Mouse (Mus musculus): ENCODE measurements at regions not wholly inside any gene's neighbourhood (a gene's known extent, or its start where the extent isn't known, plus 50 kb on each side); places are given as distances from the start of the nearest gene placed in this dataset.

DNA sequence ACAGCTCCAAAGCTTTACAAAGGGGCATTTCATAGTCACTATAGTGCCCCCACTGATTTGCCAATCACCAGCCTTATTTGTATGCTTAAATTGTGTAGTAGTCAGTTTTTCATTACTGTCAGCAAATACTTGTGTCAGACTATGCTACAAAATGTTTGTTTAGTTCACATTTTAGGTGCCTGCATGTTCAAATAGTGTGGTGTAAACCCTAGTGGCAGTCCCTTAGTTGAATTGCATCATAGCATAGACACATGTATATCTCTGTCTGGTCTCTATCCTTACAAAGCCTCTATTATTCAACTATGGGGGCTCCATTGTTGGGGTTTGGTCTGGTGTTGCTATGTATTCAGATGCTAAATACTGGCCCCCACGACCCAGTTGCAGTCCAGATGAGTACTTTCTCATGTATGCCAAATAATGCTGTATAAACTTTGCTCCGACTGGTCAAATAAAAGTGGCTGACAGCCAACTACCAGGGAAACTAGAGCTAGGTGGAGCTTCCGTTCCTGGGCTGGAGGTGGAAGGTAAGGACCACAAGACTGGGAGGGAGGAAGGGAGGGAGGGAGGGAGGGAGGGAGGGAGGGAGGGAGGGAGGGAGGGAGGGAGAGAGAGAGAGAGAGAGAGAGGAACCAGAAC lies 109.0 kb upstream of the C1qtnf3 start:
- H3K27ac ChIP-seq = no peak overlapping the region
- no peaks in the 10 kb centered on the region for H3K4me1 ChIP-seq (replicated peaks)
- no peaks in the 10 kb centered on the region for H3K9me3 ChIP-seq (replicated peaks)
- no peak overlapping the region for H3K9ac ChIP-seq
- no peaks in the 10 kb centered on the region for H3K36me3 ChIP-seq
- no peak overlapping the region for H3K4me2 ChIP-seq
- DNase-seq = no peak
- no peaks in the 10 kb centered on the region for H3K27me3 ChIP-seq
- ATAC-seq (ENCODE audit: low read depth) = no peak
- 48% methylated on average over 3 of the region's 3 CpGs for WGBS (ENCODE audit: insufficient replicate concordance)
- H3K4me3 ChIP-seq (replicated peaks) = no peak overlapping the region

- Histone ChIP-seq H3K4me3 (replicated peaks) (no peak overlapping the region), H3K4me2 (no peak overlapping the region), H3K9ac (no peak overlapping the region), H3K27ac (no peak overlapping the region), H3K27me3 (no peaks in the 10 kb centered on the region), H3K4me1 (replicated peaks) (no peaks in the 10 kb centered on the region), H3K9me3 (replicated peaks) (no peaks in the 10 kb centered on the region), H3K36me3 (no peaks in the 10 kb centered on the region)
- no peak for ATAC-seq (ENCODE audit: low read depth)
- no peak for DNase-seq
- WGBS (ENCODE audit: insufficient replicate concordance) = 67% methylated on average over 4 of the region's 4 CpGs
These were observed 105.4 kb upstream of the C1qtnf3 start for GRCm38 (mm10) chr15:10846722-10847121.

DNA sequence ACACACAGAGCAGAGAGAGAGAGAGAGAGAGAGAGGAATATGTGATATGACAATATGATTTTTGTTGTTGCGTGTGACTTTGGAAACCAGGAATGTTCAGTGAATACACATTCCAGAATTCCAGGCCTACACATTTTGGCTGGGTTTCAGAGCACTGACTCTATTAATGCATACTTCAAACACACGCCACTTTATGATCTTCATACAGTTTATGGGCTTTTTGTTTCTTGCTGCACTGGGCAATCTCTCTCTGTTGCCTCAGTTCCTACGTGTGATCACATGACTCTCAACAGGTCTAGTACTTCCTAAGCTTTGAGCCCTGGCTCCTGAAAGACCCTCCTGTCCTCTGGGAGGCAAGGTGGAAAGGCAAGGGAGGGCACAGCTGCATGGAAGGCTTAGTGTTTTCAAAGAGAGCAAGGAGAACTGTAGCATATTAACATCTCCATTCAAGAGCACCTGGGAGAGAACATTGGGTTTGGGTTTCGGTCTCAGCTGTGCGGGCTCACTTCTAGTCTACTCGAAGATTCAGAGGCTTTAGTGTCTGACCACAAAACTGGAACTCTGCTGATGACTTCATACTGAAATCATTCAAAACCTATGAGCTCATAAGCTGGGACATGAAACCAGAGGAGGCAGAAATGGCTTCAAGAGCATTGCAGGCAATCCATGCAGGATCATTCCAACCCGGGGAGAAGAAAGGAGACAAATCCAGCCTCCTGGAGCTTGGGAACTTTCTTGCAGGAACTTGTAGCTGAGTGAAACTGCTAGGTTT lies 87.9 kb upstream of the C1qtnf3 start:
- ATAC-seq (ENCODE audit: low read depth) (no peak), DNase-seq (no peak)
- H3K9ac ChIP-seq = no peak overlapping the region
- no peak overlapping the region for H3K27ac ChIP-seq
- H3K4me3 ChIP-seq (replicated peaks) = no peak overlapping the region
- no peaks in the 10 kb centered on the region for H3K36me3 ChIP-seq
- H3K4me1 ChIP-seq (replicated peaks) = no peaks in the 10 kb centered on the region; the same call in 1 of the 2 replicates
- WGBS (ENCODE audit: insufficient replicate concordance) = 64% methylated on average over 7 of the region's 7 CpGs
- H3K4me2 ChIP-seq = no peak overlapping the region
- H3K9me3 ChIP-seq (replicated peaks) = no peaks in the 10 kb centered on the region
- H3K27me3 ChIP-seq = no peaks in the 10 kb centered on the region

GRCm38 (mm10) chr15:10865109-10865508 lies 87.0 kb upstream of the C1qtnf3 start:
- Histone ChIP-seq H3K4me2 (no peak overlapping the region), H3K9me3 (replicated peaks) (no peaks in the 10 kb centered on the region), H3K36me3 (no peaks in the 10 kb centered on the region), H3K4me3 (replicated peaks) (no peak overlapping the region), H3K27ac (no peak overlapping the region), H3K9ac (no peak overlapping the region), H3K27me3 (no peaks in the 10 kb centered on the region), H3K4me1 (replicated peaks) (no peaks in the 10 kb centered on the region; the same call in 1 of the 2 replicates)
- DNase-seq (no peak), ATAC-seq (ENCODE audit: low read depth) (no peak)
- WGBS (ENCODE audit: insufficient replicate concordance) = 45% methylated on average over 5 of the region's 5 CpGs

GRCm38 (mm10) chr15:10866794-10867193 lies 85.3 kb upstream of the C1qtnf3 start:
- Histone ChIP-seq H3K27ac (no peak overlapping the region), H3K4me2 (no peak overlapping the region), H3K9ac (no peak overlapping the region), H3K9me3 (replicated peaks) (no peaks in the 10 kb centered on the region), H3K4me3 (replicated peaks) (no peak overlapping the region), H3K27me3 (no peaks in the 10 kb centered on the region), H3K36me3 (no peaks in the 10 kb centered on the region), H3K4me1 (replicated peaks) (no peaks in the 10 kb centered on the region; the same call in 1 of the 2 replicates)
- WGBS (ENCODE audit: insufficient replicate concordance) = 66% methylated on average over 5 of the region's 5 CpGs
- DNase-seq (no peak), ATAC-seq (ENCODE audit: low read depth) (no peak)

DNA sequence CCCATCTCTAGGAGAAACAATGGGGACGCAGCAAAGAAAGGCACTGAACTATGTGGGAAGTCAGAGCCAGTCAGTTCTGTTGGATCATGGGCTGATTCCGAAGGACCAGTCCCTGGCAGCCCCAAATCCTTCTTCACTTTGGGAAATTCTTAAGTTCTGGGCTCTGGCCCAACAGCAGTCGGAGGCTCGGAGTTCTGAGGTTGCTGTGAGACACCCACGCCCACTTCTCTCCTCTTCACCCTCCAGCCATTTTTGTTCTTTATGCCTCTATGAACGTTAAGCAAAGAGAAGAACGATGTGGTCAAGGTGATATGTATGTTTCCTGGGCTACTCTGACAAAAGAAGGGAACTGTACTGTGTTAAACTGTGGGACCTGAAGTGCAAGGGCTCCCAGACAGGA lies 84.0 kb upstream of the C1qtnf3 start:
- DNase-seq (no peak), ATAC-seq (ENCODE audit: low read depth) (no peak)
- H3K4me3 ChIP-seq (replicated peaks) = no peak overlapping the region
- H3K9me3 ChIP-seq (replicated peaks) = no peaks in the 10 kb centered on the region
- no peak overlapping the region for H3K27ac ChIP-seq
- H3K4me2 ChIP-seq = no peak overlapping the region
- H3K36me3 ChIP-seq = no peaks in the 10 kb centered on the region
- 72% methylated on average over 7 of the region's 7 CpGs for WGBS (ENCODE audit: insufficient replicate concordance)
- H3K9ac ChIP-seq = no peak overlapping the region
- no peaks in the 10 kb centered on the region; the same call in 1 of the 2 replicates for H3K4me1 ChIP-seq (replicated peaks)
- no peaks in the 10 kb centered on the region for H3K27me3 ChIP-seq

DNA sequence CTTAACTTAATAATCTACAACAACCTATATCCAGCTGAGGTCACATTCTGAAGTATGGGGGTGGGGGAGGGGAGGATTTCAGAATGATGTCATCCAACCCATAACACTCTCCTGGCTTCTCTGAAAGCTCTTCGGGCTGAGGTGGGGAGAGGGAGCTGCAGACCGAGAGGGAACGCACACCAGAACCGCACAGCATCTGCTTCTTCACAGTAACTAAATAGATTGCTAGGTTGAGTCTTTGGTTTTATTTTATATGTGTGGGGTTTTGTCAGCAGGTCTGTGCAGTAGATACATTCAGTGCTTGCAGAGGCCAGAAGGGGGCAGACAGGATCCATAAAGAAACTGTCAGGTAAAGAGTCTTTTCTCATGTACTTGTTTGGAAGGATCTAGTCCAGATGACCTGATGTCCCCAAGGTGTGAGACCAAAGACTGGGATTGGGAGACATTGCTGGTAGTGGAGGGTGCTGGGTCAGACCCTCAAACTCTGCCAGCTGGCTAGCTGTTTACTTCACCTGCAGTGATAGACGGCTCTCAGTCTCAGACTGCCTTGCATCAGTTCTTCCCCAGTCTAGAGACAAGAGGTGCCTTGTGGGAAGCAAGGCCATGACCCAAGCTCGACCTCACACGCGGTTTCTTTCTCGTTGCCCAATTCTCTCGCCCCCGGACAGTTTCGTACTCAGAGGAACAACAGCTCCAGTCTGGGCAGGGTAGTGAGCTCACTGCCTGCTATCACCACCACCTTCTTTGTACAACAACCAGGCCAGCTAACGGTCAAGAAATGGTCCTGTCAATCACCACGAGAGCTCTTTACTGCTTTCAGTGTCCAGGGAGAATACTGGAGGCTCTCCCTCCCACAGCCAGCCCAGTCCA lies 83.2 kb upstream of the C1qtnf3 start:
- Histone ChIP-seq H3K27ac (no peak overlapping the region), H3K36me3 (no peaks in the 10 kb centered on the region), H3K4me2 (no peak overlapping the region), H3K4me3 (replicated peaks) (no peak overlapping the region), H3K9ac (no peak overlapping the region), H3K27me3 (no peaks in the 10 kb centered on the region), H3K9me3 (replicated peaks) (no peaks in the 10 kb centered on the region), H3K4me1 (replicated peaks) (no peaks in the 10 kb centered on the region; the same call in 1 of the 2 replicates)
- WGBS (ENCODE audit: insufficient replicate concordance) = 49% methylated on average over 14 of the region's 14 CpGs
- peak; percentile 45 for ATAC-seq (ENCODE audit: low read depth)
- DNase-seq = no peak

GRCm38 (mm10) chr15:10869879-10870278 lies 82.3 kb upstream of the C1qtnf3 start:
- Histone ChIP-seq H3K9me3 (replicated peaks) (no peaks in the 10 kb centered on the region), H3K27ac (no peak overlapping the region), H3K4me1 (replicated peaks) (no peaks in the 10 kb centered on the region; the same call in 1 of the 2 replicates), H3K4me2 (no peak overlapping the region), H3K4me3 (replicated peaks) (no peak overlapping the region), H3K27me3 (no peaks in the 10 kb centered on the region), H3K36me3 (no peaks in the 10 kb centered on the region), H3K9ac (no peak overlapping the region)
- no peak for DNase-seq
- no peak for ATAC-seq (ENCODE audit: low read depth)
- 31% methylated on average over 13 of the region's 13 CpGs for WGBS (ENCODE audit: insufficient replicate concordance)

- Histone ChIP-seq H3K4me1 (replicated peaks) (no peaks in the 10 kb centered on the region; the same call in 1 of the 2 replicates), H3K9ac (no peak overlapping the region), H3K27ac (no peak overlapping the region), H3K36me3 (no peaks in the 10 kb centered on the region), H3K4me3 (replicated peaks) (no peak overlapping the region), H3K9me3 (replicated peaks) (no peaks in the 10 kb centered on the region), H3K27me3 (no peaks in the 10 kb centered on the region), H3K4me2 (0 out of 2 replicates have a peak overlapping the region, but pooled peaks have one; percentile 8)
- DNase-seq = no peak
- WGBS (ENCODE audit: insufficient replicate concordance) = 11% methylated on average over 13 of the region's 13 CpGs
- ATAC-seq (ENCODE audit: low read depth) = no peak
These were observed 79.7 kb upstream of the C1qtnf3 start for GRCm38 (mm10) chr15:10872322-10872967.

DNA sequence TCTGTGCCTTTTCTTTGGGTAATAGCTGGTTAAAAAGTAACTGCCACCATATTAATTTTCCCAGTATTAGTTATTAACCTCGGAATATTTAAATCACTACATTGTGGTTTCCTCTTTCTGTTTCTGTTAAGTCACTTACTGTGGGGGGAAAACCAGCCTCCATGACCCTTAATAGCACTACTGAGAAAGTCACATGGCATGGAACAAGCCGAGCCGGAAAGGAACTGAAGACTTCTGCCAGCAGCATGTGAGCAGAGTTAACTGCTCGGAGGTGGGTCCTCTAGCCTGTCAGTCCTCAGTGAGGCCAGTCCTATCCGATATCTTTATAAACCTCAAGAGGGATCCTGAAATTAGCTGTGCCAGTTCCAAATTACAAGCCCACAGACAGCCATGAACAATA lies 75.8 kb upstream of the C1qtnf3 start:
- Histone ChIP-seq H3K9ac (no peak overlapping the region), H3K4me3 (replicated peaks) (no peak overlapping the region), H3K4me2 (no peak overlapping the region), H3K4me1 (replicated peaks) (no peaks in the 10 kb centered on the region), H3K9me3 (replicated peaks) (no peaks in the 10 kb centered on the region), H3K27ac (no peak overlapping the region), H3K27me3 (no peaks in the 10 kb centered on the region), H3K36me3 (no peaks in the 10 kb centered on the region)
- ATAC-seq (ENCODE audit: low read depth) = no peak
- WGBS (ENCODE audit: insufficient replicate concordance) = 50% methylated on average over 5 of the region's 5 CpGs
- DNase-seq = no peak

DNA sequence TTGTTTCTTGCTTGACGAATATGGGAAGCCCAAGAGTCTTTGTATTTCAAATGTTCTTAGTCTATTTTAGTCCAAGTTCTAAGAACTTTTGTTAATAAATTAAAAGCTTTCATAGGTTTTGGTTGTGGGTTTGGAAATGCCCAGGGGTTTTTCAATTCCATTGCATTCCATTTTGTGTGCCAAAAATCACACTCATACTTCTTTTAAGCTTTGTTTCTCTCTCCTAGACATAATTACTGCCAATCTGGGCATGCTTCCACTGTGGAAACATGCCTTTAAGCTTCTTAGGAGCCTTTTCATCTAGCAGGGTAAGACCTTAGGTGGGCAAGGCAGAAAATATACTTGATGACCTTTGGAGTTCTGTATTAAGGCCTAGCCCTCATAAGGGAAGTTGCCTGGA lies 70.4 kb upstream of the C1qtnf3 start:
- DNase-seq (no peak), ATAC-seq (ENCODE audit: low read depth) (no peak)
- no peak overlapping the region for H3K4me3 ChIP-seq (replicated peaks)
- no peak overlapping the region for H3K4me2 ChIP-seq
- H3K4me1 ChIP-seq (replicated peaks) = no peaks in the 10 kb centered on the region
- no peaks in the 10 kb centered on the region for H3K36me3 ChIP-seq
- H3K27me3 ChIP-seq = no peaks in the 10 kb centered on the region
- H3K9ac ChIP-seq = no peak overlapping the region
- no peak overlapping the region for H3K27ac ChIP-seq
- 54% methylated on average over 1 of the region's 1 CpGs for WGBS (ENCODE audit: insufficient replicate concordance)
- 0 out of 2 replicates have a peak, but pooled peaks cover 3% of the 10 kb centered on the region for H3K9me3 ChIP-seq (replicated peaks)
